Mouse (Mus musculus) forebrain, embryonic 16.5 days (tissue): ENCODE measurements at regions not wholly inside any gene's neighbourhood (a gene's known extent, or its start where the extent isn't known, plus 50 kb on each side); places are given as distances from the start of the nearest gene placed in this dataset.

Source experiments
- ATAC-seq: fragments of 200-750 bp; cut with Nextera tagmentation; 2 replicates; pipeline ENCODE4 v1.8.0; 2017; ENCODE audit warnings: mild to moderate bottlenecking, moderate library complexity
- H3K27ac ChIP-seq: fragments of 300-500 bp; sonication (generic); 2 replicates; pipeline ENCODE4 v1.5.1; 2014; ENCODE audit warnings: low read length, control low read depth
- H3K27me3 ChIP-seq: fragments of 300-500 bp; sonication (generic); replicated peaks from 2 replicates; pipeline ENCODE4 v1.6.1; 2014; ENCODE audit warnings: low read length; ENCODE audit not compliant: control insufficient read depth, insufficient read depth
- H3K36me3 ChIP-seq: fragments of 300-500 bp; sonication (generic); 2 replicates; pipeline ENCODE4 v1.6.1; 2014; ENCODE audit not compliant: control insufficient read depth, insufficient read depth
- H3K4me1 ChIP-seq: fragments of 300-500 bp; sonication (generic); replicated peaks from 2 replicates; pipeline ENCODE4 v1.6.1; 2014; ENCODE audit warnings: low read length; ENCODE audit not compliant: control insufficient read depth, insufficient read depth
- H3K4me2 ChIP-seq: fragments of 300-500 bp; sonication (generic); 2 replicates; pipeline ENCODE4 v1.6.1; 2014; ENCODE audit warnings: mild to moderate bottlenecking, low read length, control low read depth
- H3K4me3 ChIP-seq: fragments of 300-500 bp; sonication (generic); replicated peaks from 2 replicates; pipeline ENCODE4 v1.5.1; 2014; ENCODE audit warnings: mild to moderate bottlenecking, low read length, control low read depth
- H3K9ac ChIP-seq: fragments of 300-500 bp; sonication (generic); replicated peaks from 2 replicates; pipeline ENCODE4 v1.6.1; 2014; ENCODE audit warnings: low read depth, low read length, control low read depth
- H3K9me3 ChIP-seq: fragments of 300-500 bp; sonication (generic); 2 replicates; pipeline ENCODE4 v1.6.1; 2016; ENCODE audit warnings: low read length; ENCODE audit not compliant: control insufficient read depth
- WGBS: fragments of 180-500 bp; shearing (Covaris S2); extraction: QIAGEN DNeasy Blood & Tissue Kit; methylation state at CpG from one replicate; pipeline ENCODE4 v1.1.7; 2014; 5-methylcytosine and 5-hydroxymethylcytosine counted together

DNA sequence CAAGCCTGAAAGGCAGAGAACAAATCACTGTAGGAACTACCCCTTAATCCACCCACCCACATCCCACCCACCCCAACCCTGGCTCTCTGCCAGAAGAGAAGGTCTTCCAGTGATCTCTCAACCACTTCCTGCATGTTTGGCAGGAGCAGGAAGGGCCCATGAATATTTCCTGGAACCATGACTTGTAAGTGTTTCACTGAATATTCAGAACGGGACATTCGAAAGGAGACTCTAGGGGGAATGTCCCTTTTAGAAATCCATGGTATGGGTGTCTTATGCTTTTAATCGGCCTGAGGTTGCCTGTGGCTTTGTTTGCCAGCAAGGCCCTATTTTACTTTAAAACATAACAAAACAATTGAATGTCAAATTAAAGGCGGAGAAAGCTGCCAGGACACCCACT, 66.0 kb downstream of the Dkk1 start:
- H3K9me3 ChIP-seq, result no peaks in the 10 kb centered on the region
- no peak overlapping the region for H3K4me3 ChIP-seq
- H3K36me3 ChIP-seq, result no peaks in the 10 kb centered on the region
- 10% methylated on average over 4 of the region's 4 CpGs for WGBS
- no peaks in the 10 kb centered on the region for H3K27me3 ChIP-seq
- no peak overlapping the region for H3K9ac ChIP-seq
- no peak for ATAC-seq
- no peak overlapping the region for H3K27ac ChIP-seq
- no peaks in the 10 kb centered on the region for H3K4me1 ChIP-seq
- H3K4me2 ChIP-seq, result no peak overlapping the region

DNA sequence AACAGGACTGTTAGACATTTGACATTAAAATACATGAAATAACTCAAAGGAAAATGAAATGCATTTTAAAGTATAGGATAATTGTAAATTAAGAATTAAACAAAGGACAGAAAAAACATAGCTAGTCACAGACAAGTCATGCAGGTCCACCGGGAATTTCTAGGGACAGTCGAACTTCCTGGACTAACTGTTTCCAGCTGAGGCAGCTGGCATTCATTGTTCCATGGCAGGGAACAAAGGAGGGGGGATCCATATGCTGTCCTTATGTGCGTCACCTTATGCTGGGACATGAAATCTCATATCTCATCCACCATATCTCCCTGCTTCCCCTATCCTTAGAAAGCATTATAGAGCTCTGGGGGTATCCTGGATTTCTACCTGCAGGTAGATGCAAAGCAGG, 59.7 kb downstream of the Dkk1 start:
- Histone ChIP-seq H3K4me1 (no peaks in the 10 kb centered on the region), H3K27ac (no peak overlapping the region), H3K27me3 (no peaks in the 10 kb centered on the region), H3K9me3 (no peaks in the 10 kb centered on the region), H3K36me3 (no peaks in the 10 kb centered on the region), H3K4me3 (no peak overlapping the region), H3K4me2 (no peak overlapping the region), H3K9ac (no peak overlapping the region)
- WGBS, result 66% methylated on average over 3 of the region's 3 CpGs
- ATAC-seq, result no peak

DNA sequence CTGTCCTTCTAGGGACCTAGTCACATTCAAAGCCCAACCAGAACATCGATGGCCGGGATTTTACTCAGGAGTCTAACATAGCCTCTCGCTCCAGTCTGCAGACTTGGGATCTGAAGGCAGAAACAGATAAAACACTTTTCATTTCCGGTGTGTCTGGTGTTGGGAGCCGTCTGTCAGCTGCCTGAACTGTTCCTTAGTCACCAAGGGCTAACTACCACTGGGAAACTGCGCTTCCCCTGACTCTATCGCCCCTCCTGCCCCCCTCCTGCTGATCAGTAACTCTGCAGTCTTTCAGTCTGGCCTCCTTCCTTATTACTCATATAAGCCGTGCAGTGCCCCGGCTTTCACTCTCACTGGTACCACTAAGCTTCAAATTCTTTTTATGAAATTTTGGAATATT, 58.5 kb downstream of the Dkk1 start:
- WGBS, result 61% methylated on average over 9 of the region's 9 CpGs
- no peak for ATAC-seq

More for the DNA sequence above, 58.5 kb downstream of the Dkk1 start:
- no peak overlapping the region for H3K9ac ChIP-seq
- no peaks in the 10 kb centered on the region for H3K9me3 ChIP-seq
- H3K4me1 ChIP-seq, result no peaks in the 10 kb centered on the region
- H3K36me3 ChIP-seq, result no peaks in the 10 kb centered on the region
- H3K27me3 ChIP-seq, result no peaks in the 10 kb centered on the region
- no peak overlapping the region for H3K4me2 ChIP-seq
- no peak overlapping the region for H3K4me3 ChIP-seq
- H3K27ac ChIP-seq, result no peak overlapping the region
